ENCODE assay signal across 8 mouse cellular contexts in the genomic region with DNA sequence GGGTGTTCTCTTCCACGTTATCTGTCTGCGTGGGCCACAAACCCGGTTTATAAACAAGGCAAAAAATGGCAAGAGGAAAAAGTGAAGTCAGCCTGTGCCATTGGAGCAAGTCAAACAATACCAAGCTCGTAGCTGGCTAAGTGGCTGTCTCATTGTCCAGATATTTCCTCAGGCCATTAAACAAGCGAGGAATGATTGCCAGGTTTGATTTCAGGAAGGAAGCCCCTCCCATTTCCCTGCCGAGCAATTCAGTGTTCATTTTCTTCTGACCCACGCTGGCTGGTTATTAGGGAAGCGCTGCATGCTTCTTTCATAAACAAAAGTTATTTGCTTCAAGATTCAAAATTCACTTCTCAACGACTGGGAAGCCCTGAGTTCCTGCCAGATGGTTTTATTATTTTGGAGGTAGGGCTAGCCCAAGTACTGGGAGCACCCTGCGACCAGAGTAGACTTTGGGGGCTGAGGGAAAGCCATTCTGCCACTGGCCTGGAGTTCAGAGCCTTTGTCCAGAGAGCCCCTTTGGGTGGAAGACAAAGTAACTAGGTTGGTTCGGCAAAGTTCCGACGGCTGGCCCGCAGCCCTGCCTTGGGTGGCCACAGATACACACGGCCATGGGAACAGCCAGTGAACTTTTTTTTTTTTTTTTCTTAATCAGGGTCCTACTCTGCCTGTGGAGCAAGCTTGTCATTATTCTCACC. TPM values are rescaled to one million over a fixed set of nuclear protein-coding genes. Genes with fewer than 3 reads are reported as not detected.
DNase-seq lines count a peak whose midpoint lies in the region; ATAC-seq lines count a peak whose summit lies in the region.

No protein-coding gene starts in this region.

- no peaks in the 10 kb centered on the region for H3K9me3 ChIP-seq in megakaryocyte, embryonic 14.5 days
- H3K9me3 ChIP-seq in forebrain, embryonic 10.5 days, result no peaks in the 10 kb centered on the region
- no peaks in the 10 kb centered on the region for H3K9me3 ChIP-seq in limb, embryonic 11.5 days (ENCODE audit: control insufficient read depth, low read length)
- no peaks in the 10 kb centered on the region for H3K9me3 ChIP-seq in neural tube, embryonic 14.5 days (ENCODE audit: control insufficient read depth, low read length)

- H3K4me3 ChIP-seq in megakaryocyte, embryonic 14.5 days (replicated peaks), result peak overlapping the region; percentile 33
- 0 out of 2 replicates have a peak overlapping the region, but pooled peaks have one; percentile 14 for H3K4me3 ChIP-seq in forebrain, embryonic 10.5 days
- H3K4me3 ChIP-seq in limb, embryonic 11.5 days (ENCODE audit: low read depth, low read length), result no peak overlapping the region
- H3K4me3 ChIP-seq in neural tube, embryonic 14.5 days (ENCODE audit: low read depth, low read length), result no peak overlapping the region

- peak overlapping the region; percentile 8; the same call in 1 of the 2 replicates for H3K9ac ChIP-seq in limb, embryonic 11.5 days (ENCODE audit: low read length)
- H3K9ac ChIP-seq in neural tube, embryonic 14.5 days (replicated peaks; ENCODE audit: low read depth, low read length), result no peak overlapping the region

- H3K4me1 ChIP-seq in megakaryocyte, embryonic 14.5 days, result peaks cover 68% of the 10 kb centered on the region
- peaks cover 60% of the 10 kb centered on the region for H3K4me1 ChIP-seq in forebrain, embryonic 10.5 days
- peaks cover 15% of the 10 kb centered on the region for H3K4me1 ChIP-seq in limb, embryonic 11.5 days (ENCODE audit: control insufficient read depth, insufficient read depth, low read length)
- H3K4me1 ChIP-seq in neural tube, embryonic 14.5 days (ENCODE audit: control insufficient read depth, insufficient read depth, low read length), result 0 out of 2 replicates have a peak, but pooled peaks cover 16% of the 10 kb centered on the region

- H3K27ac ChIP-seq in forebrain, embryonic 10.5 days, result peak overlapping the region; percentile 86
- peak overlapping the region; percentile 70; the same call in 1 of the 2 replicates for H3K27ac ChIP-seq in limb, embryonic 11.5 days (replicated peaks; ENCODE audit: low read depth, low read length)
- peak overlapping the region; percentile 55; the same call in 1 of the 2 replicates for H3K27ac ChIP-seq in neural tube, embryonic 14.5 days (ENCODE audit: low read depth, low read length)

- H3K27me3 ChIP-seq in megakaryocyte, embryonic 14.5 days (replicated peaks), result no peaks in the 10 kb centered on the region
- peaks cover 11% of the 10 kb centered on the region; the same call in 1 of the 2 replicates for H3K27me3 ChIP-seq in forebrain, embryonic 10.5 days (ENCODE audit: poor library complexity, severe bottlenecking)
- H3K27me3 ChIP-seq in limb, embryonic 11.5 days (ENCODE audit: control insufficient read depth, insufficient read depth, low read length), result no peaks in the 10 kb centered on the region
- no peaks in the 10 kb centered on the region for H3K27me3 ChIP-seq in neural tube, embryonic 14.5 days (ENCODE audit: control insufficient read depth, insufficient read depth, low read length)

- H3K36me3 ChIP-seq in megakaryocyte, embryonic 14.5 days (replicated peaks; ENCODE audit: low read length), result peaks cover 95% of the 10 kb centered on the region
- no peaks in the 10 kb centered on the region for H3K36me3 ChIP-seq in forebrain, embryonic 10.5 days (replicated peaks)
- no peaks in the 10 kb centered on the region for H3K36me3 ChIP-seq in limb, embryonic 11.5 days (ENCODE audit: control insufficient read depth, insufficient read depth, low read length)
- no peaks in the 10 kb centered on the region for H3K36me3 ChIP-seq in neural tube, embryonic 14.5 days (ENCODE audit: control insufficient read depth, insufficient read depth, low read length)

- no peak for DNase-seq in forebrain, embryonic 10.5 days (ENCODE audit: extremely low spot score, low spot score)
- peak; percentile 77 for DNase-seq in heart, postnatal 25 days (ENCODE audit: low spot score)
- peak; percentile 36 for DNase-seq in limb, embryonic 11.5 days (ENCODE audit: low spot score)
- no peak for DNase-seq in thymus, postnatal 25 days

- WGBS in forebrain, embryonic 10.5 days, result 47% methylated on average over 15 of the region's 15 CpGs
- WGBS in limb, embryonic 11.5 days, result 55% methylated on average over 15 of the region's 15 CpGs
- WGBS in neural tube, embryonic 14.5 days, result 47% methylated on average over 15 of the region's 15 CpGs

- intact Hi-C loops in heart, postnatal 25 days (cut with DNase I), result loop anchor here (1.0 to 2.0 kb wide), 2 partner anchors 15 to 47 kb away; no protein-coding TSS in a partner anchor

- H3K4me2 ChIP-seq in limb, embryonic 11.5 days (ENCODE audit: low read depth, severe bottlenecking), result no peak overlapping the region
- no peak overlapping the region for H3K4me2 ChIP-seq in neural tube, embryonic 14.5 days (ENCODE audit: low read depth, low read length)

- ATAC-seq in megakaryocyte, adult 5-6 weeks (ENCODE audit: poor library complexity, severe bottlenecking), result no peak
- ATAC-seq in limb, embryonic 11.5 days (ENCODE audit: insufficient number of reproducible peaks, low FRiP score, low TSS enrichment, low read depth), result no peak
- no peak for ATAC-seq in neural tube, embryonic 14.5 days (ENCODE audit: low read depth)
- ATAC-seq in monocyte, adult 5-6 weeks (replicated peaks; ENCODE audit: insufficient number of reproducible peaks, low FRiP score, low TSS enrichment, poor library complexity, severe bottlenecking), result no peak

RNA-seq across cellular contexts. Expression of a gene that starts 46.5 kb away (rescaled TPM):
- 7.4 TPM in 1 of 2 replicates, not detected in the other for polyA plus RNA-seq in megakaryocyte, embryonic 14.5 days (2012; ENCODE audit: insufficient read depth, low replicate concordance)
- total RNA-seq in megakaryocyte, adult 5-6 weeks (2015), result 27.4 and 30.3 TPM in 2 replicates
- 39.8 and 43.5 TPM in 2 replicates for total RNA-seq in megakaryocyte, adult 5-6 weeks (2017)
- polyA plus RNA-seq in forebrain, embryonic 10.5 days (2016; fragmentation: Nextera tagmentation; extraction: Ambion mirVana), result 6.2 and 6.4 TPM in 2 replicates
- 10 to 100 TPM; 45.5 to 46.7 TPM for total RNA-seq in heart, postnatal 25 days (2021)
- polyA plus RNA-seq in limb, embryonic 11.5 days (2014; fragmentation: Nextera tagmentation; extraction: Ambion mirVana), result 7.6 and 8.0 TPM in 2 replicates
- polyA plus RNA-seq in neural tube, embryonic 14.5 days (2014; fragmentation: Nextera tagmentation; extraction: Ambion mirVana), result 37.7 and 39.5 TPM in 2 replicates
- 15.4 to 24.3 TPM (median 17.8 TPM) in 3 replicates for total RNA-seq in monocyte, adult 5-6 weeks (2017)

Comparison
In these comparisons a context has a peak if more than half of its experiments do, and no peak if none do; other contexts are left out.
1. H3K4me3 ChIP-seq: peak in megakaryocyte, embryonic 14.5 days (single experiment) and forebrain, embryonic 10.5 days (single experiment); none in limb, embryonic 11.5 days (single experiment) and neural tube, embryonic 14.5 days (single experiment).
2. DNase-seq: peak in heart, postnatal 25 days (single experiment) and limb, embryonic 11.5 days (single experiment); none in forebrain, embryonic 10.5 days (single experiment) and thymus, postnatal 25 days (single experiment).
3. Peak in every context shown above with its lines, with median percentiles within 50 percentile points of each other: H3K27ac ChIP-seq.